Mouse (Mus musculus) testis, adult 2 months (tissue): ENCODE measurements at regions not wholly inside any gene's neighbourhood (a gene's known extent, or its start where the extent isn't known, plus 50 kb on each side); places are given as distances from the start of the nearest gene placed in this dataset.

Experiments used
- CTCF ChIP-seq: fragments of 200-500 bp; IDR thresholded peaks from 2 replicates; pipeline ENCODE4 v1.5.1; 2012; ENCODE audit warnings: low read depth, mild to moderate bottlenecking, inconsistent platforms, low read length, moderate library complexity; ENCODE audit not compliant: control insufficient read depth, insufficient read depth, insufficient replicate concordance
- POLR2A ChIP-seq: fragments of 200-500 bp; IDR thresholded peaks from 2 replicates; pipeline ENCODE4 v1.6.1; 2012; ENCODE audit warnings: low read depth, mild to moderate bottlenecking, inconsistent platforms, low read length, moderate library complexity; ENCODE audit not compliant: control insufficient read depth

DNA sequence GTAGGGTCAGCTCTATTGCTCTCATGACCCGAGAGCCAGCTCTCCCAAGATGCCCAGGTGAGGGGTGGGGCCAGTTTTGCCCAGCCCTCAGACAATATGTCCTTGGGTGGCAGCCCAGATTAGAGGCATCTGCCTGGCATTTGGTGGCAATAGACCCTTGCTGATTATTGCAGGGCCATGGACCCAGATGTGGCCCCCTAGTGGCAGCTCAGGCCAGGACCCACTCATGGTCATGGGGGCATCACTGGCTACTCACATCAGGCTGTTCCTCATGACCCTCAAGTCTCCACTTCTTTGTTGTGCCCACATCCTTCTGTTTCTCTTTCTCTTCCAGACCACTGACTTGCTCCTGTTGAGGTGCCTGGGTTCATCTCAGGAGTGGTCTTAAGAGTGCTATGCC is 66.4 kb upstream of the Cpne4 start:
- TF ChIP-seq POLR2A (no peak), CTCF (no peak)
